Mouse (Mus musculus) right cerebral cortex, adult 18-20 months (tissue): ENCODE data around the gene Iqca.

Source experiments
- DNase-seq: peaks from one replicate; pipeline ENCODE4 v3.0.0; 2022; ENCODE audit warnings: mixed read lengths

The Iqca gene

DNA sequence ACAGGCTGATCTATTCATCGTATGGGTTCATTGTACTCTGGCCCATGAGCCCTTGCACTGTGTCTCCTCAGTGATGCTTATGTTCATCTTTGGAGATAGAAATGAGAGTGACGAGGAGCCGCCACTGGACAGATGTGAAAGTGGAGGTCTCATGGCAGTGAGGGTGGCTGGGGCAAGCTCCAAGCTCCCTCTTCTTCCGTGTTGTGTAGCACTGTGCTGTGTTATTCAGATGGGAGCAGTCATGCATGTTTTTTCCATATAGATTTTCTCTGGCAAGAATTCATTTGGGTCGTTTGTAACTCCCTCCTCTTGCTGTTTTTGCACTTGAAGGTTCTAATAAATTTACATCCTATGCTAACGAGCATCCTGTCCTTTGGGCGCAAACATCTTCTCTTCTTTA, 21.2 kb downstream of the Iqca start:
- no peak for DNase-seq

DNA sequence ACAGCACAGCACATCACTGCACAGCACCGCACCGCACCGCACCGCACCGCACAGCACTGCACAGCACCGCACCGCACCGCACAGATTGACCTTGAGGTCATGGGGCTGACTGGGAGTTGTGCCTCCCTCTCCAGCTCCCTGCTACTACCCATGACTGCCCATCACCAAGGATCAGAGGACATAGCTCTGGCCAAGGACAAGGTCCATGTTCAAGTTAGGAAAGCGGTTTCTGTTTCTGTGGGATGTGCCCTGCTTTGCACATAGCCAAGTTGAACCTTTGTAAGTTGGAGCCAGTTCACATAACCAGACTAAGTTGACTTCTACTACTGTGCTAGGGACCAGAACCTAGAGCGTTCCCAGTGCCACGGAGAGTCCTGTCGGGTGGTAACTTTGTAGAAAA, 28.6 kb downstream of the Iqca start:
- DNase-seq = no peak

DNA sequence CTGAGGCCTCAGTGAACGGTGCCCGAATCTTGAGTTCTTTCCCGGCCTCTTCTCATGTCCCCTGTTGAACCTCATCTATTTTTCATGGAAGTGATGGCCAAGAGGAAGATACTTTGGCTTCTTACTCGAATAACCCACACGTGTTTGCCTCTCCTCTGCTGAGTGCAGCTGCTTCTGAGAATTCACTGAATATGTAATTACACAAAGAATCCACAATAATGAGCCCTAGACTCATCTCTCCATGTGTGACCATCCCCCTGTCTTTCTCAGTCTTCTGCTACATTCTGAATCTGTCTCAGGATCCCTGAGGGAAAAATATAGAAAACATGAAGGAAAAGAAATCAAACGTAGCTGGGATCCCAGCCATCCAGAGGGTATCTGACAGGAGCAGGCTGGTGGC, 32.5 kb downstream of the Iqca start:
- no peak for DNase-seq

DNA sequence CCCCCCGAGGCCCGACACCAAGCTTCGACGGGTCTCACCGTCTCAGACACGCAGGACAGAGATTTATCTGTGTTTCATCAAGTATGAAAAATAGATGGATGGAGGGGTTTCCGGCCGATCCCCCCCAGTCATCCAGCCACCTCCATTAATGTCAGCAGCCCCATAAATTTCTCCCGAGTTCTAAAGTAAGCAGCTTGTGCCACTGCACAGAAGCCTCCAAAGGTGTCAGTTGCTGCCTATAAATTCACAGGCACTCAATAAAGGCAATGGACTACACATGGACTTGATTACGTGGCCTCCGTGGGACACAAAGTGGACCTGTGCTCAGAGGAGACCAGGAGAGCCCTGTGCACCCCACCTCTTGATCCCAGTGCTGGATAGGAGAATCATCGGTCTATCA, 34.0 kb downstream of the Iqca start:
- DNase-seq = no peak

DNA sequence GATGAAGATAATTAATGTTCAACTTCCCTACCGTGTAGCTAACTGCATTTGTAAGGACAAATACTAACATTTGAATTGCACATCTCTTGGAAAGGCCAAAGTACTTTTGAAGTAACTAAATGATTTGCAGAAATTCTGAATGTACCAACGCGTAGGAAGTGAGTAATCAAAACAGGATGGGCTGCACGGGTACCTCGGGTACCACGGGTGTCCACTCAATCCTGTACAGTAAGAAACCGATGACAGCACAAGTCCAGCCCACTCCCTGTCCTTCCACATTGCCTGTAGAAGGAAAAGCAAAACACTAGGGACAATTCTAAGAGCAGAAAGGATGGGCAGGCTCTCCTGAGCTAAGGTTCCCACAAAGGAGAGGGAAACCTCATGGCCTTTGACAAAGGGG, 36.0 kb downstream of the Iqca start:
- DNase-seq = no peak

DNA sequence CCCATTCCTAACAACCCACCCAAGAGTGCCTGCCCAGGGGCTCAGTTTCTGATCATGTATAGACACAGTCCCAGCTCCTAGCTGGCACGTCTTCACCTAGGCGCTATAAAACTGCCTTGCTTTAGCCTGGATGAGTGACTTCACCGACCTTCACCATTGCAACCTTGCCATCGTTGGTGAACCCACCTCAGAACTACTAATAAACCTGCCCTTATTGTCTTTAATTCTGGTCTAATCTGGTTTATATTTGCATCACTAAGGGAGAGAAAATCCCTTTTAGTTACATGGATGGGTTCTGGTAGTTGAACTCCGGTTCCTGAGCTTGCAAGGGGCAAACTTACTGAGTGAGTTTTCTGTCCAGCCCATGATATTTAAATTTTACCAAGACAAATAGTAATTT, 38.6 kb downstream of the Iqca start:
- no peak for DNase-seq

DNA sequence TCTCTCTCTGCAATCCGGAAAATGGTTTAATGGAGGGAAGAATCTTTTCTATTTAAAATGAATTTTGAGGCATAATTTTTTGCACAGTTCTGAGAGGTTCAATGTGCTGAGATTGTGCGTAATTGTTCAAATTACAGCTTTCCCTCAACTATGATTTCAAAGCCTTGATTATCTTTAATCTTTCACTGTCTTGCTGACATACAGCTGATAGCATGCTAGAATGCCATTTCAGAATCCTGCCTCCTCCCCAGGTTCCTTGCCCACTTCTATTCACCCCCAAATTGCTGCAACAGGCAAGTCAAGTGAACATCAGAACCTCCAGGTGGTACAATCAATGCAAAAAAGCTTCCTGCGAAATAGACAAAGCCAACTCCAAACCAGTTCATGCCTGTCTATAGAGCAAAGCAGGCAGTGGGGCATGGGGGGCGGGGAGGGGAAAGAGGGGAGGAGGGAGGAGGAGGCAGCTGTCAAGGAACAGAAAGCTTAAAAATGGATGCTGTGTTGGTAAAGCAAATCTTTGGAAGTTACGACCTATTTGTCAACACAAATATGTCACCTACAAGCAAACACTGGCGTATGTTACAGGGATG, 39.5 kb downstream of the Iqca start:
- no peak for DNase-seq

DNA sequence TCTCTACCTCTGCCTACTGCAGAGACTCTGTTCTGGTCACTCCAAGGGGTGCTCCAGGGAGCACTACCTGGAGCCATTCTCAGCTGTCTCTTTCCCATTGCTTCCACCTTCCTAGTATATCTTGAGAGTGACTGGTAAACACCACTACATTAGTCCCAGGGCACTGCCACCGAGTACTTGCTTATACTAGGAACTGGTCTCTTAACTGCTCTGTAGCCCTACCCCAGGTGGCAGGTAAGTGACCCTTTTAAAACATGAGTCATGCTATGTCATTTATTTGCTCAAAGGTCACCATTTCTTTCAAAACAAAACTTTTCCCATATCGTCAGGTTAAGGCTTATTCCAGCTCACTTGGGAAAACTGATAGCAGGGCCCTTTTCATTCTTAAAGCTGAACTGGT, 40.5 kb downstream of the Iqca start:
- no peak for DNase-seq

DNA sequence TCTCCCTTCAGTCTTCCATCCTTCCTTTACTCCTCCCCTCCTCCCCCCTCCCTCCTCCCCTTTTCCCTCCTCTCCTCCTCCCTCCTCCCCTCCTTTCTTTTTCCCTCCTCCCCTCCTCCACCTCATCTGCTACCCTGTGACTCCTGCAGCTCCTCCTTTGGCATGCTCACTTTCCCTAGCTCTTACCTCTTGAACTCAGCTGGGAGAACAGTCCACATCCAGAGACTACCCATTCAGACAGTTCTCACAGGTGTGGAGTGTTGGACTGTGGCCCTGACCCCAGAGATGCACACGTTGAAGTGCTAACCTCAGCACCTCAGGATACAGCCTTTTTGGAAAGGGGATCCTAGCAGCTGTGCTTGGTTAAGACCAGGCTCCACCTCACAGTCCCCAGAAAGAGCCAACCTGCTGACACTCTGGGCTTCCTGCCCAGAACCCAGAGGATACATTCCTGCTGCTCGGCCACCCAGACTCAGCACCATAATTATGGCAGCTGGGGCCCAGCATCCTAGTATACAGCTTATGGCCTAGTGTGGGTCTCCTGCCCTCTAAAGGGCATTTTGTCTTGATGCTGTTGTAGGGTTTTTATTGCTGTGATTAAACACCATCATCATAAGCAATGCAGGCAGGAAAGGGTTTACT, 41.9 kb downstream of the Iqca start:
- DNase-seq = no peak

DNA sequence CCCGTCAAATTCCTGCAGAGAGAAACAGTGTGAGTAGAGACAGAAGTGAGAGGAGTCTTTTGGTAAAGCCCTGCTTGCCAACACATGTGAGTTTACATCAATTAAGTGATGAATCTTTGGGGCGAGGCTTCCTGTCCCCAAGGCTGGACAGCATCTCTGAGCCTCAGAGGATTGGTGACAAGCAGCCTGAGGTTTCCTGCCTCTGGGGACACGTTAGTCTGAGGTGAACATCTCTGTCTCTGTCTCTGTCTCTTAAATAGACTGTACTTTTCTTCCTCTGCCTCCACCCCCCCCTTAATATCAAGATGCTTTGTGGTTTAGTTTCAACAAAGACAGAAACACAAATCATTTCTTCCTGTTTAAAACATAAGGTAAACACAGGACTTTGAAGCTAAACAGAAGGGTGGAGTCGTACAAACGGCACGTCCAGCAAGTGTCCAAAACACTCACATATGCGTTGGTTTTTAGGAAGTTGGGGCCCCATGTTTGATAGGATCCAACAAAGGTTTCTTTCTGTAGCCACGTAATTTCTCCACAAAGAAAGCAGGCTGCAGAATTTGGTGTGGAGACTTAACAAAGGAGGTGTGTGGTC, 49.2 kb downstream of the Iqca start:
- no peak for DNase-seq

DNA sequence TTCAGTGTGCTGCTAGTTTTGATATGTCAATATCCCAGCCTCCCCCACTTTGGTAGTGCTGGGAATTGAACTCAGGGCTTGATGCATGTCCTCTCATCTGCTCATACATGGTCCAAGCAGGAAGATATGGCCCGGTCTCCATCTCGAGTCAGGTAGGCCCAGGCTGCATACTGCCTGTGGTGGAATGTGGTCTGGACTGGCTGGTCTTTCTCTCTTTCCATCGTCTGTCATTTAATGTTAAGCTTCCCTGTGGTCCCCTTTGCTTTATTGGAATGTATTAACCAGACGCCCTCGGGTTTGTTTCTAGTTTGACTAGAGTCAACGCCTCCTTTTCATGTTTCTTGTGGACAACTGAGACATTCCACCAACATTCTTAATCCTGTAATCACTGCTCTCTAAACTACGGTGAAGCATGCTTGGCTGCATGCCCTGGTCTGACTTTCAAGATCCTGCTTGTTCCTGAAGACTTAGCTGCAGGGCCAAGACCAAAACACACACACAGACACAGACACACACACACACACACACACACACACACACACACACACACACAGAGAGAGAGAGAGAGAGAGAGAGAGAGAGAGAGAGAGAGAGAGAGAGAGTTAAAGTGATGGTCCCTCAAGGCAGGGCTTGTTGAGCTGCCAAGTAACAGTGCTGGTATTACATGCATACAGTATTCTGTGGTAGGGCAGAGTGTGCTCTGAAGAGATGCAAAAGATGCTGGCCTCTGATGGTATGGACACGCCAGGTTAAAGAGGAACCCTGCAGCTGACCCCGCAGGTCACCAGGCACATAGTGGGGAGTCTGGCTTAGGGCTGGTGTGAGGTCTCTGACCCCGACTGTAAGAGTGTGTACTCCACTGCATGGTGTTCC, 52.6 kb downstream of the Iqca start:
- DNase-seq = no peak

DNA sequence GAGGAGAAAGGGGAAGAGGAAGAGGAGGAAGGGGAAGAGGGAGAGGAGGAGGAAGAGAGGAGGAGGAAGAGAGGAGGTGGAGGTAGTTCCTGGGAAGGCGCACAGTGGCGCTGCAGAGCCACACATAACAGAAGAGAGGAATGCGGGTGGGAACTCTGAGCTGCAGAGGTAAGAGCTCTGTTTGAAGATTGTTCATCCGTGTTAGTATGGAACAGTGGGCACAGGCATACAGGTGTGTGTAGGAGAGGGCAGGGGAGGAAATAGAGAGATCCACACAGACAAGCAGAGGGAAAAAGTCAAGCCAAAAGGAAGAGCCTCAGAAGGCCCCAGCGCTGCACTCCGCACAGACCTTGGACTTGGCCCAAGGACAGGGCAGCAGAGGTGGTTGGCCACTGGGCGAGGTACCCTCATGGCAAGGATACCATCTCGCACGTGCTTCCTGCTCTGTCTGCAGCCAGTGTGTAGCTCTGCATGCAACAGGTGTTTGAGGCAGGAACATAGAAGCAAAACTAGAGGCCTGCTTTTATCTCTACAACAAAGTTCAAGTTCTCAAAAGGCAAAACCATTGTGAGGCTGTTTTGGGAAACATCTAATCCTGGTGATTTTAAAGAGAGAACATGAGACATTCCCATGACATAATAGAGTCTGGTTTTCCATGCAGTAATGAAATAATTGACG, 60.2 kb downstream of the Iqca start:
- DNase-seq = no peak

DNA sequence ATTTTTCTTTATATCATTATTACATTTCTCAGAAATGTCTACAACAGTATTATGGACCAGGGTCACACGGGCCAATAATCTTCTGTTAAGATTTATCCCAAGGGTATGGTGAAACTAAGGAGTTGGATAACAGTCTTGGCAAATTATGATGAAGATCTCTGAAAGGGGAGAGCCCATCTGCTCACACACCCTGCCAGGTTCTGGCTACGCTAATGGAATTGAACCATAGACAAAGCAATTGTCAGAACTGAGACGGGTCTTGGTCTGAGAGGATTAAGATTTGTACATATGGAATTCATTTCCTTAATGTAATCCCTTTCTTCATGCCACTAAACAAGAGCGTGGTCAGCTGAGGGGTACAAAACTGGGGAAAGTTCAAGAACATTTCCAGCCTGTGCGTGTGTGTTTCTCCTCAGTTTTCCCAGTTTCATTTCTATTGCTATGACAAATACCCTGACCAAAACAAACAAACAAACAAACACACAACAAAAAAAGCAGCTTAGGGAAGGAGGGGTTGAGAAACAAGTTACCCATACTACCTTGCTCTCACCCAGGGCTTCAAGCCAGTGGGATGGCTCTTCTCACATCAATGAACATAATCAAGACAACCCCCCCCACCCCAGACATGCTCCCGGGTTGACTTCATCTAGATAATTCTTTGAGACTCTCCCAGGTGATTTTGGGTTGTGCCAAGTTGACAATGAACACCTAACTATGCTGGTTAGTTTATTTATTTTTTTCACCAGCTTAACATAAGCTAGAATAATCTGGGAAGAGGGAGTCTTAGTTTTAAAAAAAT, 64.8 kb downstream of the Iqca start:
- DNase-seq = no peak

DNA sequence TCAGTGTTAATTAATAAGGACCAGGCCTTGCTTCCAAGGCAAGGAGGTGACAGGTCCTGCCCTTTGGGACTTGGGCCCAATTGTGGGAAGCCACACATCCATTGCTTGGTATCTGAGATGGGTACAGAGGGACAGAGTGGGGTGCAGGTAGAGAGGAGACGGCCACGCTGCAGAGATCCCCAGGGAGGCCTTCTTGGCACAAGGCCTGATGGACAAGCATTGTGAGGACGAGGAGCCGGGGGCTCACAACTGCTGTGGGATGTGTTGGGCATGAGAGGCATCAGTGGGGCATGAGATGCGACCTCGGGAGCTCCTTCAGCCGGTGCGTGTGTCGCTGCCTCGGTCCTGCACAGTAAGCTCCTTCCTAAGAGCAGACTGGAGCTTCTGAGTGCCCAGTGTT, 66.7 kb downstream of the Iqca start:
- no peak for DNase-seq

DNA sequence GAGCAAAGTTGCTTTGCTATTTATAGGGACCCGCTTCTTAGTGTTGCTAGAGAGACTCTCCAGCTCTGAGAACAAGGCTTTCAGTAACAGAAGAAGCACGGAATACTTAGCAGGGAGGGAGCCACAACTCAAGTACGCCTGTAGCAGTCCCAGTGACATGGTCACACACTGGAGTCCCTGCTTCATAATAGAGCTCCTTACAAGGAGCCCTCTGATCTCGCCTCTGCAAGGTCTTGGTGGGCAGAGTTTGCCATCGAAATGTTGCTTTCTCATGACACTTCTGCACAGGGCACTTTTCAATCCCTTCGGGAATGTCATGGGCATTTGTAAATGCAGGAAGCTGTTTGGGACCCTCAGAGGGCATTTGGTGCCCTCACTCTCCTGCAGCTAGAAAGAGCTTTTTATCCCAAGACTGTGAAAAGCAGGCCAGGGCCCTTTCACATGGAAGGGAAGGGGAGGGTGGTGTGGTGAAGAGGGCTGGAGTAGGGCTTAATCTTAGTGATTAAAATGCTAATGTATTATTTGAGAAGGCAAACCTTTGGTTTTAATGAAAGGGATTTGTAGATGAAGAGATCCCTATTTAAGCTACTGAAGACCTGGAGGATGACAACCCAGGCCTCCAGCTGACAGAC, 67.6 kb downstream of the Iqca start:
- DNase-seq = no peak

DNA sequence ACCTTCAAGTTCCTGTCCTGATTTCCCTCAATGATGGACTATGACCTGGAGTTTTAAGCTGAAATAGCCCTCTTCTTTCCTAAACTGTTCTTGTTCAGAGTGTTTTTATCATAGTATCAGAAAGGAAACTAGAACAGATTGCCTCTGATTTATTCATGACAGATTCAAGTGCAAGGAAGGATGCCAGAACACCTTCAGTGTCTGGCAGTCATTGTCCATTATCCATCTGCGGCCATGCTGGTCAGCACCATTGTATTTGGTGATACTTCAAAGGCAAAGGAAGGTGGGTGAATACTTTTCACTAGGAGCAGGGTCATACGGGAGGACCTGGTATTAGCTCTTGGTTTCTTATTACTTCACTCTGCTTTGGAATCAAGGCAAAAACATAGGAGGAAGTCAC, 76.9 kb downstream of the Iqca start:
- DNase-seq = no peak

DNA sequence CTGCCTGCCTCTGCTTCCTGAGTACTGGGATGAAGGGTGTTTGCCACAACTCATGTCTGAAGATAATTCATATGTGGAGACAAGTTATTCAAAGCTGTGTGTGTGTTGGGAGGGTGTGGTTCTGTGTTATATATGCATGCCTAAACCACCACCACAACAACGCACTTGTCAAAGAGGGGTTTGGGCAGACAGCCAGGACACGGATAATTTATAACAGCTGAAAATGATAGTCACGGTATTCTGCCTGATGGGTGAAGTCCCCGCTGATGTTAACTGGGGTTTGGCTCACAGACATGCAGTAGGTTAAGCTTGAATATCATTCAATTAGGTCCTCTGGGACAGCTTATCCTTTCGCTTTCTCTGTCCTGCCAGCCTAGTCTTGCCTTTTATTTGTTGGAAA, 78.4 kb downstream of the Iqca start:
- no peak for DNase-seq

DNA sequence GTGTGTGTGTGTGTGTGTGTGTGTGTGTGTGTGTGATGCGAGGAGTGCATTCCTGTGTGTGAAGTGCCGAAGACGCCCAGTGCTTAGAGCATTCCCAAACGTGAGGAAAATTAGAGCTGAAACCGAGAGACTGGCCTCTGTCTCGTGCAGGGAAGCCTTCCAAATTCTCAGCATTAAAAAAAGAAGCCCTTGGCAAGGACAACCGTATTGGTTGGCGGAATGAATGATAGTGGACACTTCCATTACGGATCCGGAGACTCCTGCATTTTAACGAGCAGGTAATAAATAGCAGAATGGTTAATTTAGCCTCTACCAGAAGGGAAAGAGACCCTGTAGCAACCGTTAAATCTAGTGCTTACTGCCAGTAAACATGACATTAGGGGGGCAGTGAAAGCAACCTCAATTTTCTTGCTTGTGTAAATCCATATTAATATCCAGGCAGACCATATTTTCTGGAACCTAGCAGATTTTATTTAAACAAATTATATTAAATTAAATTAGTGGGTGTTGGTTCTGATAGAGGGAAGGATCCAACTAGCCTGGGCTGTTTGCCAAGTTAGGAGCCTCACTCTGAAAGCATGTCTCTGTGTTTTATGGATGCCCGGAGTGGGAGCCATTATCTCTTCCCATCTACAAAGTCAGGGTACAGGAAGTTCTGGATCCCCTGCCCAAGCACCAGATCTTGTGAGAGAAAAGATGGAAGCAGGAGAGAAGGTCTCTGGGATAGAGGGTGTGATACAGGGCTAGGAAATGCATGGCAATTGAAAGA, 81.2 kb downstream of the Iqca start:
- DNase-seq = no peak

DNA sequence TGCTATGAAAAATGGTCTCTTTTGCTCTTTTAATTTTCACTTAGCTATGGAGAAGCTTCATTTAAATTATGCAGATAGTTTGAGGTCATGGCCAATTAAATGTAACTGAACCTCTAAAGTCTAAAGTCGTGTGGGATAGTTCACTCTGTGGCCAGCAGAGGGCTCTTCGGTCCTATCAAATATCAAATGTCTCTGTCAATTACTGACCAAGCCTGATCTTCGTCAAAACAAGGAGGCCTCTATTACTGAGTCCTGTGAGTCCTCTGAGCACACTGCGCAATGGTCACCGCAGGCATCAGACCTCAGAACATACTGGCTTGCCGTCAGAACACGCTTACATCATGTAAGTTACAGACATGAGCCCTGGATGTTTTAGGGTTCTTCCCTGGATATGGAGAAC, 92.6 kb downstream of the Iqca start:
- peak; percentile 37 for DNase-seq

DNA sequence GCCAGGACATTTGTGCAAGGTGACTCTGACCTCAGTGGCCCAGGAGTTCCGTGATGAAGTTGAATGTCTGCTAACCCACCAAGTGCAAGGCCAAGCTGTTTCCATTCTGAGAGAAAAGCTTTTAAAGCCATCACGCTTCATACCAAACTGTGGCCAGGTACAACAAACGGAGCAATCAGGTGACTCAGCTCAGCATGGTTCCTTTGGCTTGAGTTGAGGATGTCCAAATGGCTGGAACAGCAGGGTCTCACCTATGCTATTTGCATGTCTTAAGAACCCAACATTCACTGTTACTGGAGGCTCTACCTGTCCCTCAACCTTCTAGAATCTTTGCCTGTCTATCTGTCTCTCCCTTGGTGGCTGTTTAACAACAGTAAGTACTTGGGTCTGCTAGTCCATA, 93.1 kb downstream of the Iqca start:
- no peak for DNase-seq

DNA sequence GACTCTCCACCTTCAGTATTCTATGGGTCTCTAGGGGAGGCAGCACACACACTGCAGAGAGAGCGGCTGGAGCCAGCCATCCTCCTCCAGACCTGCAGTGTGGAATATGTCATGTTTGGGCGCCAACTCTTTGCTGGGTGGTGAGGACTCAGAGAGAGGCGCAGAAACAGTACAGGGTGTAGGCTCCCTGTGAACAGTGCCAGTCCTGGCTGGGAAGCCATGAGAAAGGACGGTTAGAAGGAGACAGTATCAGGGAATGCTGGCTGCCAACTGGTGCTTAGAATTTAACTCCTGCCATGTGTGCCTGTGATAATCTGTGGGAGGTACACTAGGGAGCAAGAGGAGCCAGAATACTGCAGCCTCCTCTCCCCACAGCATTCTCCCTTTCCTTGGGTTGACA, 98.2 kb downstream of the Iqca start:
- DNase-seq = peak; percentile 74
